Mouse (Mus musculus) CD4-positive, CD25-positive, alpha-beta regulatory T cell, adult 4 months (primary cell): ENCODE measurements around the gene Suz12. TPM values are rescaled to one million over a fixed set of nuclear protein-coding genes. Genes with fewer than 3 reads are reported as not detected.
A peak's percentile ranks its signal among the peaks of the same experiment; 100 is the strongest.

ENCODE experiments used
- ATAC-seq: one replicate; pipeline ENCODE4 v1.8.0; 2017
- polyA plus RNA-seq, 2 experiments: library from polyadenylated mRNA; unstranded; fragments of 100-300 nt; shearing (Covaris generic); gene quantifications; one replicate each; pipeline ENCODE4 v1.2.1; 2017

Gene Suz12
- polyA plus RNA-seq, 2 experiments from 2014 or later: 22.3 to 33.0 TPM

DNA sequence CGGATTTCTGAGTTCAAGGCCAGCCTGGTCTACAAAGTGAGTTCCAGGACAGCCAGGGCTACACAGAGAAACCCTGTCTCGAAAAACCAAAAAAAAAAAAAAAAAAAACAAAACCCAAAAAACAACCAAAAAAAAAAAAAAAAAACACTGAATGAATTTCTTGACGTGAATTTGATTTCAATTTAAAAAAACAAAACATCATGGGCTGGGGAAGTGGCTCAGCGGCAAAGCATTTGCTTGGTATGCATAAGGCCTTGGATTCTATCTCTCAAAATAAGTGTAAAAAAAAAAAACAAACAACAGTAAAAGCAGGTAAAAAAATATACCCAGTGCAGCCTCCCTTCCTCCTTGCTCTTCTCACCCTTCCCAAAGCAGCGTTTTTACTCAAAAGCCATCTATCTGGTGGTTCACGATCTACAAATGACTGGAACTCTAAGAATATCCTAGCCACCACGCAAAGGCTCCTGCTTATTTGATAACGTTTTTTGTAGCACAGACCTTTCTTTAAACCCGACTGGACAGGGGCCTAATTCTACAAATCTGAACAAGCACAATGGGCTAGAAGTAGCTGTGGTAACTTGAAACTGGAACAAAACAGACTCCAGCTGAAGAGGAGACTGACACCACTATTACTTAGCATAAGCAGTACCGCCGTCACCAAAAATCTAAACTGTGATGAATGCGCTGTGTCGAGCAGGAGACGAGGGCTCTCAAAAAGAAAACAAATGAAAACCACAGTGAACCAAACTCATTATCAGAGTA, 85.1 kb downstream of the Suz12 start:
- ATAC-seq: no peak

DNA sequence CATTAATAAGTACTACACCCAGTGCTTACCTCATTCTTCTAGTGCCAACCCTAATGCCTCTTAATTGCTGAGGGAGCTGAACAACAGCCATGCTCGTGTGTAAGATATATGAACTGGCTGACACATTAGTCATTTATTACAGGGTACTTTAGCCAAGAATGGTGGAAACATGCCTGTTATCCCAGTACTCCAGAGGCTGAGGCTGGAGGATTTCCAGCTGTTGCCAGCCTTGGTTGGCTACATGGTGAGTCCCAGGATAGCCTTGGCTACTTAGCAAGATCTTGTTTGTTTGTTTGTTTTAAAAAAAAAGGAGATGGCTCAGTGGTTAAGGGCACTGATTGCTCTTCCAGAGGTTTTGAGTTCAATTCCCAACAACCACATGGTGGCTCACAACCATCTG, 85.9 kb downstream of the Suz12 start:
- ATAC-seq: no peak

DNA sequence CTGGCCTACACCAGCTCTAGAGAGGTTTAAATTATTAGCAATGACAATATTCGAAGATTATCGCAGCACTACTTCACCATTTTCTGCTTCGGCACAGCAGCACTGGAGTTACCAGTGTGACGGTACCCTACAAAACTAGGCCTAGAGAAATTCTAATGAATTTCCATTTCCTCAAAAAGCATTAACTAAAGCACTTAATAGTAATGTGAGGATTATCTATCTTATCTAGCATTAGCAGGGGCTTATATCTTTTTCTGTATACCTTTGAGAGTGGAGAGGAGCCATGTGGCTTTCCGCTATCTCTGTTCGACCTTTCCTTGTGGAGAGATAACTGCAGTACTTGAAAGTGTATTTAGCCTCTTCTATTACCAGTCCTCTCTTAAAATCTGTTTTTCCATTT, 86.8 kb downstream of the Suz12 start:
- no peak for ATAC-seq

DNA sequence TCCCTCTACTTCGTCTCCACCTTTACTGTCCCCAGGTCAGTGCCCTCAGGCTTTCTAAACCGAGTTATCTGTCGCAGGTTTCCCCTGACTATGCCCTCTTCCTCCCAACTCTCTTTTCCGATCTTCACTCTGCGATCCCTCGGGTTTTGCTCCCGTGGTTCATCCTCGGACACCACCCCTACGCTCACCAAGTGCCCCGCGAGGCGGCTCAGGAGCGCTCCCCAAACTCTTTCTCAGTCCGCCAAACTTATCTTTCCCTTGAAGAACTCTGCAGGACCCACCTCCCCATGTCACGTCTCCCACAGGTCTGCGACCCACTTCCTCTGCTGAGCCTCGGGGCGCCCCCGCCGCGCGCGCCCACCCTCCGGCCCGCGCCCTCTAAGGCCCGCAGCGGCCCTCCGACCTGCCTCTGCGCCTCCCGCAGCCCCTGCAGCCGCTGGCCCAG, 87.5 kb downstream of the Suz12 start:
- ATAC-seq: peak; percentile 27

DNA sequence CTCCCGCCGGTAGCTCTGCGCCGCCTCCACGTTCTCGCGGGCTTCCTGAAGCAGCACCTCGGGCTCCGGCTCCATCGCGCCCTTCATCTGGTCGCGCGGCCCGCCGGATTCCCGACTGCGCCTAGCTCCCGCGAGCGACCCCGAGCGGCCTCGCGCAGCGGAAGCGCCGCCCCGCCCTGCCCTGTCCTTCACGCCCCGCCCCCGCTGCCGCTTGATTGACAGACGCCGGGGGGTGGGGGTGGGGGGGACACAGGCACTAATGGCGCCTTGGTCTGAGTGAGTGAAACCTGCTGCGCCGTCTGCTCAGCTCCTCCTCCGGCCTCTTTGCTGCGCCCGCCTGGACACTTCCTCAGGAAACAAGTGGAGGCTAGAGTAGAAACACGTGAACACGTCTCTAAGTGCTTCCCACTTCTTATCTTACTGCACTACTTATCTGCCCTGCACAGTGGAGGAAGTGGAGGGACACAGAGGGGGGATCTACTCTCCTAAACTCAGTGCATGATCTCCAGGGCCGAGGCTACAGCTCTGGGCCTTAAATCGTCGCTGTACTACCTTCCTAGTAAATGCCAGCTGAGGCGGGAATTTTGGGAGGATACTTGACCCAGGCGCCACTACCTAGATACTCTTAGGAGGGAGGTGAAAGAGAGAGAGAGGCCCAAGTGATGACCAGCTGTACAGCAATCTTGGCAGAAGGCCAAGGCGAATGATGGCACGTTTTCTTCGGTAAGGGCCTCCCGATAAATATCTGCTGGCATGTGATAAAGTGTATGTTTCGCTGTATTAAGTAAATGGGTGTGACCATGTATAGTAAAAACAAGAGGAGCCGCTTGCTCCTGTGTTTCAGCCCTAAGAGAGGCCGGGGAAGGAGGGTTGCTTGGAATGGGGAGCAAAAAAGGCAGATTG, 88.2 kb downstream of the Suz12 start, which contains the start of gene Crlf3:
Gene Crlf3, minus strand, starts transcription at position 166 of the 903 bp plus-strand sequence.
- peak; percentile 84 for ATAC-seq

DNA sequence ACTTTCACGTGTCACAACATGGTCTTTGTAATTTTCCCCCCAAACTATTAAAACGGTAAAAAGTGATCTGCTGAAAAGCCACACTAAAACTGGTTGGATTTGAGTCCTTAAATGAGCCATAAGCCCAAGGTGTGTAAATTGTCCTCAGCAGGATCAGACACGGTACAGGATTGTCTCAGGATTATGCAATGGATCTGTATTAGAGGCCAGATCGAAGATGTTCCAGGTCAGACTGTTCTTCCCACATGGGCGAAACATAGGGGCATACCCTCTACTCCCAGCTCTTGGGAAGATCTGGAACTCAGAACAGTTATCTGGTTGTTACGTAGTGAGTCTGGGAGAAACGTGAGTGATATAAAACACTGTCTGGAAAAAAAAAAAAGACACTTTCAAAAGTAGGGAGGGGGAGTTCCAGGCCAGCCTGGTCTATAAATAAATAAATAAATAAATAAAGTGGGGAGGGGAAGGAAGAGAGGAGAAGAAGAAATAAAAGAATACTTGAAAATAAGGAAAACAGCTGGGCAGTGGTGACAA, 88.9 kb downstream of the Suz12 start:
- no peak for ATAC-seq

Other genes starting within 250 kb of the Suz12 start
- 10 to 100 TPM; 39.3 to 52.3 TPM for gene Utp6, start 30.7 kb upstream of the Suz12 start, polyA plus RNA-seq
- gene Crlf3, start 87.9 kb downstream of the Suz12 start, polyA plus RNA-seq: 100 to 1,000 TPM; 125 to 134 TPM
- gene Atad5, start 96.3 kb downstream of the Suz12 start, polyA plus RNA-seq: 1 to 10 TPM; 3.5 to 3.6 TPM
- 10 to 100 TPM; 26.0 to 35.7 TPM for gene Tefm, start 149.1 kb downstream of the Suz12 start, polyA plus RNA-seq
- under 1 TPM in 1 of 2 experiments, not detected in 1; 0.17 TPM for gene Adap2, start 161.0 kb downstream of the Suz12 start, polyA plus RNA-seq
- 10 to 100 TPM in 1 of 2 experiments, 1 to 10 TPM in 1; 8.4 to 11.3 TPM for gene Rnf135, start 190.7 kb downstream of the Suz12 start, polyA plus RNA-seq
- gene Rhot1, start 215.9 kb downstream of the Suz12 start, polyA plus RNA-seq: 10 to 100 TPM; 25.1 to 28.2 TPM